Mouse (Mus musculus): ENCODE measurements around the gene Fbxw2. TPM values are rescaled to one million over a fixed set of nuclear protein-coding genes. Genes with fewer than 3 reads are reported as not detected.

Fbxw2 gene
- polyA plus RNA-seq, 1 experiment: 39.9 TPM

GRCm38 (mm10) chr2:34754551-34755358, 71.4 kb downstream of the Fbxw2 start, which contains the start of gene Gapvd1:
Gapvd1 (minus strand) TSS chr2:34755232.
- no peak for TF ChIP-seq GATA1 (IDR thresholded peaks at IDR 0.05; ENCODE audit: low read length)

Other genes starting within 250 kb of the Fbxw2 start
- gene Gapvd1, start 71.1 kb downstream of the Fbxw2 start, polyA plus RNA-seq (2012): 19.7 and 21.8 TPM in 2 replicates
- gene Hspa5, start 54.3 kb downstream of the Fbxw2 start, polyA plus RNA-seq (2012): 91.1 and 123 TPM in 2 replicates
- 9.6 and 16.7 TPM in 2 replicates for gene Rabepk, start 26.4 kb downstream of the Fbxw2 start, polyA plus RNA-seq (2012)
- gene Gm34653, start 6.7 kb upstream of the Fbxw2 start, polyA plus RNA-seq (2012): not detected in 2 replicates
- gene Cutal, start 48.1 kb upstream of the Fbxw2 start, polyA plus RNA-seq (2012): 0.03 TPM in 1 of 2 replicates, not detected in the other
- gene Psmd5, start 48.7 kb upstream of the Fbxw2 start, polyA plus RNA-seq (2012): 10.7 and 14.3 TPM in 2 replicates
- not detected in 2 replicates for gene Phf19, start 87.7 kb upstream of the Fbxw2 start, polyA plus RNA-seq (2012)
- gene Traf1, start 135.5 kb upstream of the Fbxw2 start, polyA plus RNA-seq (2012): not detected in 2 replicates
- not detected in 2 replicates for gene Hc, start 235.1 kb upstream of the Fbxw2 start, polyA plus RNA-seq (2012)